Mouse (Mus musculus) heart, postnatal 0 days (tissue): ENCODE results near the gene Uckl1. TPM values are rescaled to one million over a fixed set of nuclear protein-coding genes. Genes with fewer than 3 reads are reported as not detected.

Experiments used
- ATAC-seq: fragments of 200-750 bp; cut with Nextera tagmentation; 2 replicates; pipeline ENCODE4 v1.8.0; 2017; ENCODE audit warnings: low read depth, moderate number of reproducible peaks, moderate library complexity; ENCODE audit not compliant: insufficient read depth
- DNase-seq: peaks from one replicate; pipeline ENCODE4 v3.0.0-alpha.2; 2016; ENCODE audit warnings: low spot score
- H3K27ac ChIP-seq: fragments of 300-500 bp; sonication (generic); 2 replicates; pipeline ENCODE4 v1.5.1; 2014; ENCODE audit warnings: low read depth, mild to moderate bottlenecking
- H3K27me3 ChIP-seq: fragments of 300-500 bp; sonication (generic); 2 replicates; pipeline ENCODE4 v1.6.1; 2014; ENCODE audit warnings: low read length, mixed read lengths; ENCODE audit not compliant: control insufficient read depth, insufficient read depth
- H3K36me3 ChIP-seq: fragments of 300-500 bp; sonication (generic); replicated peaks from 2 replicates; pipeline ENCODE4 v1.6.1; 2014; ENCODE audit warnings: low read length, mixed read lengths; ENCODE audit not compliant: control insufficient read depth, insufficient read depth
- H3K4me1 ChIP-seq: fragments of 300-500 bp; sonication (generic); 2 replicates; pipeline ENCODE4 v1.6.1; 2014; ENCODE audit warnings: antibody characterized with exemption; ENCODE audit not compliant: control insufficient read depth, insufficient read depth
- H3K4me2 ChIP-seq: fragments of 300-500 bp; sonication (generic); 2 replicates; pipeline ENCODE4 v1.6.1; 2014; ENCODE audit warnings: low read depth, mild to moderate bottlenecking, low read length, moderate library complexity
- H3K4me3 ChIP-seq: fragments of 300-500 bp; sonication (generic); 2 replicates; pipeline ENCODE4 v1.5.1; 2014; ENCODE audit warnings: low read depth, low read length
- H3K9ac ChIP-seq: fragments of 300-500 bp; sonication (generic); replicated peaks from 2 replicates; pipeline ENCODE4 v1.6.1; 2014; ENCODE audit warnings: low read depth, low read length, mixed read lengths
- H3K9me3 ChIP-seq: fragments of 300-500 bp; sonication (generic); replicated peaks from 2 replicates; pipeline ENCODE4 v1.6.1; 2016; ENCODE audit warnings: low read length; ENCODE audit not compliant: control insufficient read depth
- CTCF ChIP-seq: IDR thresholded peaks from 2 replicates; pipeline ENCODE4 v1.5.1; 2016; ENCODE audit warnings: antibody characterized with exemption, control low read depth, low read depth
- EP300 ChIP-seq: IDR thresholded peaks from 2 replicates; pipeline ENCODE4 v1.6.1; 2016; ENCODE audit warnings: antibody characterized with exemption, low read depth
- WGBS: fragments of 180-500 bp; shearing (Covaris S2); extraction: QIAGEN DNeasy Blood & Tissue Kit; methylation state at CpG from one replicate; pipeline ENCODE4 v1.1.7; 2014; 5-methylcytosine and 5-hydroxymethylcytosine counted together
- microRNA-seq: library from miRNA; unstranded; fragments of <30 nt; microRNA quantifications from one replicate; pipeline ENCODE4, GENCODE M21; 2016
- polyA plus RNA-seq: library from polyadenylated mRNA; unstranded; fragments of >200 nt; fragmentation: Nextera tagmentation; extraction: Ambion mirVana; gene quantifications from 2 replicates; pipeline ENCODE4 v1.2.1, GENCODE M21; 2015
- total RNA-seq: library from RNA; depleted of rRNA; stranded (reverse); fragments of >200 nt; gene quantifications from 2 replicates; pipeline ENCODE4 v1.2.3, GENCODE M21; 2014; ENCODE audit warnings: low replicate concordance; rRNA removed

Uckl1 gene
- total and polyA plus RNA-seq, 2 experiments from 2014 or later: 59.3 to 156 TPM

DNA sequence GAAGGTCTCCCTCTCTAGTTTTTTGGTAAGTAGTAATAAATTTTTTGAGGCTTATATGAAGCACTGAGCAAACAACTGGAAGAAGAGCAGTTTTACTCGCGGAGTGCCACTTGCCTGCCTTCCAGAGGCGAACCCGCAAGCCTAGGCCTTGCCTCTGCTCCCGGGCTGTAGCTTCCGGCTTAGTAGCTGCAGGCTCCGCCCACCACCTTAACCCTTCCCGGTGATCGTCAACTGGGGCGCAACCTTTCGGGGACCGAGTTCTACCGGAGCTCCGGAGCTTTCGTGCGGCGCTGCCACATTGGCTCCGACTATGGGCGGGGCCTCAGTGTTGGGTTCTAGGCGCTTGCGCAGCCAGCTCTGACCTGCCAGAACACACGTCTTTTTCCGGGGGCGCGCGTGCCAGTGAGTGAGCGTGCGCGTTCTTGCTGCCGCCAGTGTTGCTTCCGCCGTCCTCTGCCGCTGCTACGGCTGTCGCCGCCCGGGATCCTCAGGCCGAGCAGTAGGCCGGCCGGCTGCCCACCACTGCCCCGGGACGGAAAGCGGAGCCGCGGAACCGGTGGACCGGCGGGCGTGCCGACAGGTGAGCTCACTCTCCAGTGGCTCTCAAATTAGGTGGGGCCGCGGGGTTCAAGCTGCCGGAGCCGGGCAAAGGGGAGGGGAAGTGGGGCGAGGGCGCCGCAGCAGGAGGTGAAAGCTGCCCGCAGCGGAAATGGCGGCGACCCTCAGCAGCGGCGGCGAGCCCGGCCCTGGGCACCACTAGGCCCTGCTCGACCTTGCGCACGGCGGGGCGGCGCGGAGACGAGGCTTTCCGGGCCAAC lies 64.4 kb downstream of the Uckl1 start, which contains the start of gene Dnajc5:
TSS of gene Dnajc5 (plus strand) at position 368 of the 818 bp plus-strand sequence.
- H3K36me3 ChIP-seq: peaks cover 23% of the 10 kb centered on the region
- peaks cover 24% of the 10 kb centered on the region for H3K4me1 ChIP-seq
- H3K9ac ChIP-seq: peak within 1 kb of the TSS; percentile 95
- H3K27ac ChIP-seq: peak within 1 kb of the TSS; percentile 99
- WGBS: under 1% methylated on average over 74 of the region's 74 CpGs
- peak within 1 kb of the TSS; percentile 98 for H3K4me3 ChIP-seq
- TF ChIP-seq EP300 (no peak), CTCF (no peak)
- DNase-seq: peak; percentile 98
- peak within 1 kb of the TSS; percentile 79 for H3K4me2 ChIP-seq
- H3K27me3 ChIP-seq: no peaks in the 10 kb centered on the region
- H3K9me3 ChIP-seq: no peaks in the 10 kb centered on the region
- peak; percentile 97 for ATAC-seq

DNA sequence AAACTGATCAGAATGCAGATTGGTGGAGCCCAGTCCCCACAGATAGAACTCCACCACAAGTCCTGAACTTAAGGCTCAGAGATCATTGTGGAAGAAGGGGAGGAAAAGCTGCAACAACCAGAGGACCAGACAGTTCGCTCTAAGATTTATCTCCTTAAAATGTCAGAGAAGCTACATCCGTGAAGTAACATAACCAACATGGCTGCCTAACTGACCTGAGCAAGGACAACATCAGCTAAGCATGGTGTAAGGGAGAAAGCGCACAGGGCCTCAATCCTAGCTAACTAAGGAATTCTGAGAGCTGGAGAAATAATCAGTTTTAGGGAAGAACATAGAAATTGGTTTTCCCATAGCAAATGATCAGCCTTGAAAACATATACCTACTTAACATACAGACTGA lies 65.5 kb downstream of the Uckl1 start:
- TF ChIP-seq CTCF (no peak), EP300 (no peak)
- H3K36me3 ChIP-seq: peaks cover 34% of the 10 kb centered on the region
- H3K4me1 ChIP-seq: peaks cover 24% of the 10 kb centered on the region
- H3K4me2 ChIP-seq: peak overlapping the region; percentile 79
- H3K9ac ChIP-seq: peak overlapping the region; percentile 95
- WGBS: 75% methylated on average over 3 of the region's 3 CpGs
- no peaks in the 10 kb centered on the region for H3K27me3 ChIP-seq
- H3K27ac ChIP-seq: peak overlapping the region; percentile 99
- no peak for DNase-seq
- peak overlapping the region; percentile 98 for H3K4me3 ChIP-seq
- no peaks in the 10 kb centered on the region for H3K9me3 ChIP-seq
- no peak for ATAC-seq

Small RNA genes within 50 kb of the gene (microRNA-seq; reads per million reads assigned to microRNA genes)
- gene Mir7006: not detected

Other genes starting within 250 kb of the Uckl1 start
- 26.0 and 38.4 TPM in 2 replicates for gene Zgpat, start 220.0 kb downstream of the Uckl1 start, total RNA-seq
- 18.7 and 19.2 TPM in 2 replicates for gene Zgpat, start 220.0 kb downstream of the Uckl1 start, polyA plus RNA-seq
- gene Arfrp1, start 219.5 kb downstream of the Uckl1 start, total RNA-seq: 11.4 and 17.9 TPM in 2 replicates
- gene Arfrp1, start 219.5 kb downstream of the Uckl1 start, polyA plus RNA-seq: 54.8 and 59.4 TPM in 2 replicates
- gene Lime1, start 204.8 kb downstream of the Uckl1 start, total RNA-seq: 11.1 and 21.1 TPM in 2 replicates
- 5.9 and 7.6 TPM in 2 replicates for gene Lime1, start 204.8 kb downstream of the Uckl1 start, polyA plus RNA-seq
- gene Zbtb46, start 125.5 kb downstream of the Uckl1 start, total RNA-seq: 13.3 and 18.4 TPM in 2 replicates
- 6.7 and 7.5 TPM in 2 replicates for gene Zbtb46, start 125.5 kb downstream of the Uckl1 start, polyA plus RNA-seq
- not detected in 2 replicates for gene Abhd16b, start 91.7 kb downstream of the Uckl1 start, total RNA-seq
- 0.16 TPM in 1 of 2 replicates, not detected in the other for gene Abhd16b, start 91.7 kb downstream of the Uckl1 start, polyA plus RNA-seq
- 58.2 and 82.3 TPM in 2 replicates for gene Tpd52l2, start 87.8 kb downstream of the Uckl1 start, total RNA-seq
- 101 and 103 TPM in 2 replicates for gene Tpd52l2, start 87.8 kb downstream of the Uckl1 start, polyA plus RNA-seq
- gene Dnajc5, start 64.4 kb downstream of the Uckl1 start, total RNA-seq: 146 and 190 TPM in 2 replicates
- 60.0 and 72.6 TPM in 2 replicates for gene Dnajc5, start 64.4 kb downstream of the Uckl1 start, polyA plus RNA-seq
- 18.5 and 23.4 TPM in 2 replicates for gene Prpf6, start 7.0 kb upstream of the Uckl1 start, total RNA-seq
- gene Prpf6, start 7.0 kb upstream of the Uckl1 start, polyA plus RNA-seq: 30.7 and 31.8 TPM in 2 replicates
- gene Zfp512b, start 7.9 kb upstream of the Uckl1 start, total RNA-seq: 14.5 and 17.6 TPM in 2 replicates
- gene Zfp512b, start 7.9 kb upstream of the Uckl1 start, polyA plus RNA-seq: 13.3 and 16.2 TPM in 2 replicates
- gene Samd10, start 14.3 kb upstream of the Uckl1 start, total RNA-seq: 3.6 and 8.0 TPM in 2 replicates
- gene Samd10, start 14.3 kb upstream of the Uckl1 start, polyA plus RNA-seq: 6.9 and 7.7 TPM in 2 replicates
- gene Gm29797, start 72.1 kb upstream of the Uckl1 start, total RNA-seq: not detected in 2 replicates
- gene Gm29797, start 72.1 kb upstream of the Uckl1 start, polyA plus RNA-seq: not detected in 2 replicates
- gene Sox18, start 86.7 kb upstream of the Uckl1 start, total RNA-seq: 31.8 and 69.4 TPM in 2 replicates
- gene Sox18, start 86.7 kb upstream of the Uckl1 start, polyA plus RNA-seq: 53.1 and 54.5 TPM in 2 replicates
- 19.6 and 21.9 TPM in 2 replicates for gene Tcea2, start 95.4 kb upstream of the Uckl1 start, total RNA-seq
- gene Tcea2, start 95.4 kb upstream of the Uckl1 start, polyA plus RNA-seq: 15.2 and 16.2 TPM in 2 replicates
- gene Rgs19, start 109.1 kb upstream of the Uckl1 start, total RNA-seq: 12.4 and 72.1 TPM in 2 replicates
- 13.2 and 16.4 TPM in 2 replicates for gene Rgs19, start 109.1 kb upstream of the Uckl1 start, polyA plus RNA-seq
- not detected in 2 replicates for gene Lkaaear1, start 113.5 kb upstream of the Uckl1 start, total RNA-seq
- not detected in 2 replicates for gene Lkaaear1, start 113.5 kb upstream of the Uckl1 start, polyA plus RNA-seq
- 0.77 and 8.1 TPM in 2 replicates for gene Oprl1, start 130.1 kb upstream of the Uckl1 start, total RNA-seq
- 0.19 and 0.36 TPM in 2 replicates for gene Oprl1, start 130.1 kb upstream of the Uckl1 start, polyA plus RNA-seq
- not detected in 2 replicates for gene Myt1, start 178.4 kb upstream of the Uckl1 start, total RNA-seq
- not detected in 2 replicates for gene Myt1, start 178.4 kb upstream of the Uckl1 start, polyA plus RNA-seq